Mouse (Mus musculus): ENCODE results near the gene Snx1.

GRCm38 (mm10) chr9:66038581-66038980, 87.8 kb downstream of the Snx1 start:
- TF ChIP-seq CTCF (IDR thresholded peaks at IDR 0.05; ENCODE audit: borderline replicate concordance, extremely low read depth, insufficient read depth, insufficient read length) (no peak), POLR2A (IDR thresholded peaks at IDR 0.05; ENCODE audit: borderline replicate concordance, extremely low read depth, insufficient read depth, insufficient read length, poor library complexity, severe bottlenecking) (no peak)

Data from brain, embryonic 14.5 days (tissue).